Mouse (Mus musculus) kidney, adult 2 months (tissue): ENCODE data around the gene Cfap20.

Experiments used
- CTCF ChIP-seq: fragments of 200-500 bp; conservative IDR thresholded peaks from 2 replicates; pipeline ENCODE4 v1.5.1; 2011; ENCODE audit warnings: low read depth, mild to moderate bottlenecking, control low read depth, low read length, moderate library complexity, mixed read lengths; ENCODE audit not compliant: insufficient read depth, insufficient read length
- POLR2A ChIP-seq: fragments of 200-500 bp; IDR thresholded peaks from one replicate; pipeline ENCODE4 v1.6.1; 2011; ENCODE audit warnings: low read depth, low read length, control low read depth

- TF ChIP-seq CTCF (no peak), POLR2A (no peak)
Observed at GRCm38 (mm10) chr8:95395186-95395918, 39.3 kb downstream of the Cfap20 start.
